Mouse (Mus musculus): ENCODE data around the gene Prss56. TPM values are rescaled to one million over a fixed set of nuclear protein-coding genes. Genes with fewer than 3 reads are reported as not detected.

The Prss56 gene
- total and polyA plus RNA-seq, 2 experiments from 2014 or later = not detected

GRCm38 (mm10) chr1:87186261-87187036 is 3.3 kb downstream of the Prss56 start:
- ATAC-seq (ENCODE audit: low FRiP score) = peak; percentile 28; the same call in 1 of the 2 replicates
- H3K4me2 ChIP-seq (ENCODE audit: low read depth, low read length, poor library complexity, severe bottlenecking) = peak overlapping the region; percentile 93
- DNase-seq (ENCODE audit: low spot score) = no peak
- peak overlapping the region; percentile 48 for H3K4me3 ChIP-seq (ENCODE audit: low read depth, low read length)
- peaks cover 22% of the 10 kb centered on the region for H3K27me3 ChIP-seq (ENCODE audit: insufficient read depth, low read length)
- H3K36me3 ChIP-seq (ENCODE audit: insufficient read depth, low read length) = no peaks in the 10 kb centered on the region
- H3K9me3 ChIP-seq (ENCODE audit: low read length) = no peaks in the 10 kb centered on the region
- H3K9ac ChIP-seq (replicated peaks; ENCODE audit: low read length, poor library complexity, severe bottlenecking) = peak overlapping the region; percentile 33
- no peaks in the 10 kb centered on the region for H3K4me1 ChIP-seq (ENCODE audit: insufficient read depth, low read length)
- no peak for TF ChIP-seq CTCF (IDR thresholded peaks at IDR 0.05)
- 2% methylated on average over 54 of the region's 54 CpGs for WGBS
- no peak overlapping the region for H3K27ac ChIP-seq (ENCODE audit: low read depth, low read length)

GRCm38 (mm10) chr1:87187037-87187355 is 3.9 kb downstream of the Prss56 start:
- DNase-seq (ENCODE audit: low spot score) (peak; percentile 81), ATAC-seq (ENCODE audit: low FRiP score) (peak; percentile 22; the same call in 1 of the 2 replicates)
- Histone ChIP-seq H3K27me3 (ENCODE audit: insufficient read depth, low read length) (peaks cover 22% of the 10 kb centered on the region), H3K4me3 (ENCODE audit: low read depth, low read length) (peak overlapping the region; percentile 48), H3K9me3 (ENCODE audit: low read length) (no peaks in the 10 kb centered on the region), H3K4me1 (ENCODE audit: insufficient read depth, low read length) (no peaks in the 10 kb centered on the region), H3K9ac (replicated peaks; ENCODE audit: low read length, poor library complexity, severe bottlenecking) (peak overlapping the region; percentile 33), H3K36me3 (ENCODE audit: insufficient read depth, low read length) (no peaks in the 10 kb centered on the region), H3K27ac (ENCODE audit: low read depth, low read length) (no peak overlapping the region), H3K4me2 (ENCODE audit: low read depth, low read length, poor library complexity, severe bottlenecking) (peak overlapping the region; percentile 93)
- under 1% methylated on average over 15 of the region's 15 CpGs for WGBS
- peak; percentile 96 for TF ChIP-seq CTCF (IDR thresholded peaks at IDR 0.05)

GRCm38 (mm10) chr1:87190429-87190828 is 7.3 kb downstream of the Prss56 start, which contains the start of gene Chrnd:
TSS of gene Chrnd (plus strand) at chr1:87190607.
- no peak for ATAC-seq (ENCODE audit: low FRiP score)

GRCm38 (mm10) chr1:87197296-87197695 is 14.2 kb downstream of the Prss56 start:
- WGBS = 85% methylated on average over 9 of the region's 9 CpGs
- Histone ChIP-seq H3K9ac (replicated peaks; ENCODE audit: low read length, poor library complexity, severe bottlenecking) (no peak overlapping the region), H3K4me2 (ENCODE audit: low read depth, low read length, poor library complexity, severe bottlenecking) (no peak overlapping the region), H3K4me1 (ENCODE audit: insufficient read depth, low read length) (no peaks in the 10 kb centered on the region), H3K4me3 (ENCODE audit: low read depth, low read length) (no peak overlapping the region), H3K27me3 (ENCODE audit: insufficient read depth, low read length) (no peaks in the 10 kb centered on the region), H3K36me3 (ENCODE audit: insufficient read depth, low read length) (no peaks in the 10 kb centered on the region), H3K9me3 (ENCODE audit: low read length) (no peaks in the 10 kb centered on the region), H3K27ac (ENCODE audit: low read depth, low read length) (no peak overlapping the region)
- no peak for TF ChIP-seq CTCF (IDR thresholded peaks at IDR 0.05)
- no peak for ATAC-seq (ENCODE audit: low FRiP score)
- DNase-seq (ENCODE audit: low spot score) = no peak

More at GRCm38 (mm10) chr1:87190429-87190828, 7.3 kb downstream of the Prss56 start, which contains the start of gene Chrnd:
- no peak for TF ChIP-seq CTCF (IDR thresholded peaks at IDR 0.05)
- no peak for DNase-seq (ENCODE audit: low spot score)
- H3K9ac ChIP-seq (replicated peaks; ENCODE audit: low read length, poor library complexity, severe bottlenecking) = no peak within 1 kb of the TSS
- H3K27me3 ChIP-seq (ENCODE audit: insufficient read depth, low read length) = peaks cover 17% of the 10 kb centered on the region
- 45% methylated on average over 4 of the region's 4 CpGs for WGBS
- H3K9me3 ChIP-seq (ENCODE audit: low read length) = no peaks in the 10 kb centered on the region
- no peaks in the 10 kb centered on the region for H3K4me1 ChIP-seq (ENCODE audit: insufficient read depth, low read length)
- no peak within 1 kb of the TSS for H3K4me2 ChIP-seq (ENCODE audit: low read depth, low read length, poor library complexity, severe bottlenecking)
- H3K27ac ChIP-seq (ENCODE audit: low read depth, low read length) = no peak within 1 kb of the TSS
- no peak within 1 kb of the TSS for H3K4me3 ChIP-seq (ENCODE audit: low read depth, low read length)
- no peaks in the 10 kb centered on the region for H3K36me3 ChIP-seq (ENCODE audit: insufficient read depth, low read length)

- Histone ChIP-seq H3K36me3 (ENCODE audit: insufficient read depth, low read length) (no peaks in the 10 kb centered on the region), H3K27me3 (ENCODE audit: insufficient read depth, low read length) (no peaks in the 10 kb centered on the region), H3K4me3 (ENCODE audit: low read depth, low read length) (no peak overlapping the region), H3K27ac (ENCODE audit: low read depth, low read length) (no peak overlapping the region), H3K9me3 (ENCODE audit: low read length) (no peaks in the 10 kb centered on the region), H3K4me1 (ENCODE audit: insufficient read depth, low read length) (no peaks in the 10 kb centered on the region), H3K4me2 (ENCODE audit: low read depth, low read length, poor library complexity, severe bottlenecking) (no peak overlapping the region), H3K9ac (replicated peaks; ENCODE audit: low read length, poor library complexity, severe bottlenecking) (no peak overlapping the region)
- no peak for DNase-seq (ENCODE audit: low spot score)
- WGBS = 79% methylated on average over 12 of the region's 12 CpGs
- no peak for ATAC-seq (ENCODE audit: low FRiP score)
- TF ChIP-seq CTCF (IDR thresholded peaks at IDR 0.05) = no peak
Observed at GRCm38 (mm10) chr1:87198119-87199065, 15.3 kb downstream of the Prss56 start.

Data from midbrain, postnatal 0 days (tissue).